ENCODE assay signal across 15 mouse cellular contexts in the genomic region with DNA sequence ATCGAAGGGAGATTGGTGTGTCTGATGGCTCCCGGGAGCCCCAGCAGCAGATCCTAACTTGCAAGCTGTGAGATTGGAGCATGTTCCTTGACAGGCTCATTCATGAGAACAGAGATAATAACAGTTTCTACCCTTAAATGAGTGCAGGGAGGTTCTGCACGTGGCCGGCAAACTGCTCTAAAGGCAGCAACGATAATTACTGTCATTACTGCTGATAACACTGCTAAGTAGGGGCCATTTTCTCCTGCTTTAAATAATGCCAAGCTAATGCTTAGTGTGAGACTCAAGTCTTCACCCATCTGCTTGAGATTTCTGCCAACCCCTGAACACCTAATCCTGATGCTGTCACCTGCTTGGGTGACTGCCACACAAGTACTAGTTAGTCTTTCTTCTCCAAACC.
"Had no signal": no experiment of that assay in that cellular context is flagged by ENCODE, and none has a peak within 500 bp of the region (broad histone marks: within the 10 kb centered on the region; RNA-seq: fewer than 3 reads in every experiment).

No protein-coding gene starts in this region.

- H3K36me3 ChIP-seq: liver, embryonic 13.5 days; midbrain, embryonic 12.5 days; midbrain, embryonic 15.5 days; neural tube, embryonic 12.5 days; neural tube, embryonic 15.5 days had no signal

- H3K4me2 ChIP-seq: liver, embryonic 13.5 days; midbrain, embryonic 12.5 days; midbrain, embryonic 15.5 days; neural tube, embryonic 12.5 days; neural tube, embryonic 15.5 days had no signal

- H3K9me3 ChIP-seq: liver, embryonic 13.5 days; midbrain, embryonic 12.5 days; midbrain, embryonic 15.5 days; neural tube, embryonic 12.5 days; neural tube, embryonic 15.5 days had no signal

- DNase-seq: kidney, postnatal 10 days; kidney, postnatal 36 days; layer of hippocampus, postnatal 36 days; liver, embryonic 13.5 days; lung, adult 2 months; lung, postnatal 36 days; retina, postnatal 1 day; thymus, adult 18-20 months; thymus, postnatal 36 days had no signal

- H3K4me1 ChIP-seq: liver, embryonic 13.5 days; midbrain, embryonic 12.5 days; midbrain, embryonic 15.5 days; neural tube, embryonic 12.5 days; neural tube, embryonic 15.5 days had no signal

- H3K9ac ChIP-seq: liver, embryonic 13.5 days; midbrain, embryonic 12.5 days; midbrain, embryonic 15.5 days; neural tube, embryonic 12.5 days; neural tube, embryonic 15.5 days had no signal

- H3K27me3 ChIP-seq: midbrain, embryonic 15.5 days; neural tube, embryonic 12.5 days had no signal

- ATAC-seq: lung, postnatal 0 days; midbrain, embryonic 15.5 days had no signal

- H3K4me3 ChIP-seq: left cerebral cortex, adult 2 months; liver, embryonic 13.5 days; midbrain, embryonic 12.5 days; midbrain, embryonic 15.5 days; neural tube, embryonic 12.5 days; neural tube, embryonic 15.5 days had no signal

- H3K27ac ChIP-seq: left cerebral cortex, adult 2 months; liver, embryonic 13.5 days; midbrain, embryonic 12.5 days; midbrain, embryonic 15.5 days; neural tube, embryonic 12.5 days; neural tube, embryonic 15.5 days had no signal
